Mouse (Mus musculus): Measurements from ENCODE around the gene Dhx58. TPM values are rescaled to one million over a fixed set of nuclear protein-coding genes. Genes with fewer than 3 reads are reported as not detected.
A peak's percentile ranks its signal among the peaks of the same experiment; 100 is the strongest.

Dhx58 gene
- polyA plus RNA-seq, 1 experiment from 2014 or later, result 3.0 TPM

GRCm38 (mm10) chr11:100720345-100720744, 16.3 kb upstream of the Dhx58 start:
- peak overlapping the region; percentile 67 for H3K27ac ChIP-seq
- H3K4me2 ChIP-seq, result no peak overlapping the region
- no peaks in the 10 kb centered on the region for H3K9me3 ChIP-seq
- ATAC-seq (ENCODE audit: low FRiP score), result no peak
- H3K36me3 ChIP-seq, result peaks cover 45% of the 10 kb centered on the region
- peak overlapping the region; percentile 19; the same call in 1 of the 2 replicates for H3K9ac ChIP-seq
- 79% methylated on average over 5 of the region's 5 CpGs for WGBS
- no peak overlapping the region for H3K4me3 ChIP-seq
- no peaks in the 10 kb centered on the region for H3K27me3 ChIP-seq
- peaks cover 28% of the 10 kb centered on the region for H3K4me1 ChIP-seq (replicated peaks)

GRCm38 (mm10) chr11:100719893-100720292, 15.8 kb upstream of the Dhx58 start:
- H3K9me3 ChIP-seq, result no peaks in the 10 kb centered on the region
- no peak overlapping the region for H3K4me3 ChIP-seq
- no peak overlapping the region for H3K9ac ChIP-seq
- H3K27me3 ChIP-seq, result no peaks in the 10 kb centered on the region
- no peak overlapping the region for H3K4me2 ChIP-seq
- peaks cover 30% of the 10 kb centered on the region for H3K4me1 ChIP-seq (replicated peaks)
- H3K36me3 ChIP-seq, result peaks cover 50% of the 10 kb centered on the region
- ATAC-seq (ENCODE audit: low FRiP score), result no peak
- peak overlapping the region; percentile 67; the same call in 1 of the 2 replicates for H3K27ac ChIP-seq
- WGBS, result 89% methylated on average over 11 of the region's 11 CpGs

GRCm38 (mm10) chr11:100719312-100719711, 15.2 kb upstream of the Dhx58 start:
- Histone ChIP-seq H3K9ac (no peak overlapping the region), H3K9me3 (no peaks in the 10 kb centered on the region), H3K27me3 (no peaks in the 10 kb centered on the region), H3K4me2 (no peak overlapping the region), H3K4me1 (replicated peaks) (peaks cover 33% of the 10 kb centered on the region), H3K36me3 (peaks cover 51% of the 10 kb centered on the region), H3K4me3 (no peak overlapping the region), H3K27ac (peak overlapping the region; percentile 67; the same call in 1 of the 2 replicates)
- ATAC-seq (ENCODE audit: low FRiP score), result no peak
- 83% methylated on average over 3 of the region's 3 CpGs for WGBS

GRCm38 (mm10) chr11:100718866-100719265, 14.8 kb upstream of the Dhx58 start:
- Histone ChIP-seq H3K9me3 (no peaks in the 10 kb centered on the region), H3K4me3 (no peak overlapping the region), H3K36me3 (peaks cover 51% of the 10 kb centered on the region), H3K27me3 (no peaks in the 10 kb centered on the region), H3K9ac (no peak overlapping the region), H3K4me1 (replicated peaks) (peaks cover 38% of the 10 kb centered on the region), H3K4me2 (no peak overlapping the region), H3K27ac (no peak overlapping the region)
- no peak for ATAC-seq (ENCODE audit: low FRiP score)
- 84% methylated on average over 4 of the region's 4 CpGs for WGBS

GRCm38 (mm10) chr11:100718462-100718861, 14.4 kb upstream of the Dhx58 start:
- peaks cover 51% of the 10 kb centered on the region for H3K36me3 ChIP-seq
- 95% methylated on average over 7 of the region's 7 CpGs for WGBS
- H3K9me3 ChIP-seq, result no peaks in the 10 kb centered on the region
- H3K27me3 ChIP-seq, result no peaks in the 10 kb centered on the region
- no peak for ATAC-seq (ENCODE audit: low FRiP score)
- no peak overlapping the region for H3K4me2 ChIP-seq
- no peak overlapping the region for H3K4me3 ChIP-seq
- H3K9ac ChIP-seq, result no peak overlapping the region
- H3K4me1 ChIP-seq (replicated peaks), result peaks cover 42% of the 10 kb centered on the region
- H3K27ac ChIP-seq, result no peak overlapping the region

GRCm38 (mm10) chr11:100716649-100717048, 12.6 kb upstream of the Dhx58 start:
- Histone ChIP-seq H3K27ac (no peak overlapping the region), H3K9me3 (no peaks in the 10 kb centered on the region), H3K36me3 (peaks cover 51% of the 10 kb centered on the region), H3K27me3 (no peaks in the 10 kb centered on the region), H3K4me2 (no peak overlapping the region), H3K9ac (peak overlapping the region; percentile 49), H3K4me3 (no peak overlapping the region), H3K4me1 (replicated peaks) (peaks cover 39% of the 10 kb centered on the region)
- ATAC-seq (ENCODE audit: low FRiP score), result no peak
- WGBS, result 82% methylated on average over 3 of the region's 3 CpGs

GRCm38 (mm10) chr11:100714948-100715347, 10.9 kb upstream of the Dhx58 start:
- Histone ChIP-seq H3K4me2 (no peak overlapping the region), H3K36me3 (peaks cover 58% of the 10 kb centered on the region), H3K4me3 (no peak overlapping the region), H3K9me3 (no peaks in the 10 kb centered on the region), H3K9ac (no peak overlapping the region), H3K4me1 (replicated peaks) (peaks cover 36% of the 10 kb centered on the region), H3K27ac (no peak overlapping the region), H3K27me3 (no peaks in the 10 kb centered on the region)
- no peak for ATAC-seq (ENCODE audit: low FRiP score)
- 72% methylated on average over 6 of the region's 6 CpGs for WGBS

- Histone ChIP-seq H3K27me3 (no peaks in the 10 kb centered on the region), H3K4me3 (no peak overlapping the region), H3K27ac (no peak overlapping the region), H3K9me3 (no peaks in the 10 kb centered on the region), H3K4me1 (replicated peaks) (peaks cover 32% of the 10 kb centered on the region), H3K9ac (peak overlapping the region; percentile 67; the same call in 1 of the 2 replicates), H3K36me3 (peaks cover 58% of the 10 kb centered on the region), H3K4me2 (no peak overlapping the region; the same call in 1 of the 2 replicates)
- 50% methylated on average over 6 of the region's 6 CpGs for WGBS
- 0 out of 2 replicates have a peak, but pooled peaks have one; percentile 10 for ATAC-seq (ENCODE audit: low FRiP score)
These were observed 10.5 kb upstream of the Dhx58 start for GRCm38 (mm10) chr11:100714534-100714915.

- H3K36me3 ChIP-seq, result peaks cover 58% of the 10 kb centered on the region
- no peak for ATAC-seq (ENCODE audit: low FRiP score)
- H3K4me1 ChIP-seq (replicated peaks), result peaks cover 32% of the 10 kb centered on the region
- H3K9ac ChIP-seq, result peak within 1 kb of the TSS; percentile 67
- H3K4me2 ChIP-seq, result peak within 1 kb of the TSS; percentile 38
- WGBS, result 5% methylated on average over 38 of the region's 38 CpGs
- peak within 1 kb of the TSS; percentile 17; the same call in 1 of the 2 replicates for H3K4me3 ChIP-seq
- 0 out of 2 replicates have a peak within 1 kb of the TSS, but pooled peaks have one; percentile 19 for H3K27ac ChIP-seq
- no peaks in the 10 kb centered on the region for H3K9me3 ChIP-seq
- no peaks in the 10 kb centered on the region for H3K27me3 ChIP-seq
These were observed 9.9 kb upstream of the Dhx58 start, which contains the start of gene Hspb9 for GRCm38 (mm10) chr11:100713735-100714533. Gene Hspb9, plus strand, starts transcription at chr11:100713850.

GRCm38 (mm10) chr11:100713174-100713573, 9.1 kb upstream of the Dhx58 start:
- Histone ChIP-seq H3K9ac (peak overlapping the region; percentile 67; the same call in 1 of the 2 replicates), H3K9me3 (no peaks in the 10 kb centered on the region), H3K4me1 (replicated peaks) (peaks cover 32% of the 10 kb centered on the region), H3K27me3 (no peaks in the 10 kb centered on the region), H3K27ac (no peak overlapping the region), H3K36me3 (peaks cover 58% of the 10 kb centered on the region), H3K4me2 (no peak overlapping the region; the same call in 1 of the 2 replicates), H3K4me3 (peak overlapping the region; percentile 17; the same call in 1 of the 2 replicates)
- no peak for ATAC-seq (ENCODE audit: low FRiP score)
- WGBS, result 55% methylated on average over 4 of the region's 4 CpGs

- H3K27ac ChIP-seq, result peak within 1 kb of the TSS; percentile 86
- peak; percentile 89 for ATAC-seq (ENCODE audit: low FRiP score)
- H3K9ac ChIP-seq, result peak within 1 kb of the TSS; percentile 95
- H3K36me3 ChIP-seq, result peaks cover 59% of the 10 kb centered on the region
- WGBS, result 2% methylated on average over 42 of the region's 48 CpGs
- H3K4me3 ChIP-seq, result peak within 1 kb of the TSS; percentile 98
- no peaks in the 10 kb centered on the region for H3K27me3 ChIP-seq
- H3K9me3 ChIP-seq, result no peaks in the 10 kb centered on the region
- H3K4me2 ChIP-seq, result peak within 1 kb of the TSS; percentile 67
- H3K4me1 ChIP-seq (replicated peaks), result peaks cover 32% of the 10 kb centered on the region
These were observed 7.9 kb upstream of the Dhx58 start, which contains the start of gene Kat2a for GRCm38 (mm10) chr11:100711783-100712615. Gene Kat2a, minus strand, starts transcription at chr11:100712465.

- Histone ChIP-seq H3K36me3 (peaks cover 59% of the 10 kb centered on the region), H3K4me1 (replicated peaks) (peaks cover 32% of the 10 kb centered on the region), H3K9me3 (no peaks in the 10 kb centered on the region), H3K9ac (peak overlapping the region; percentile 95; the same call in 1 of the 2 replicates), H3K27me3 (no peaks in the 10 kb centered on the region), H3K4me2 (peak overlapping the region; percentile 67; the same call in 1 of the 2 replicates), H3K27ac (no peak overlapping the region), H3K4me3 (peak overlapping the region; percentile 98; the same call in 1 of the 2 replicates)
- ATAC-seq (ENCODE audit: low FRiP score), result no peak
- WGBS, result 89% methylated on average over 4 of the region's 4 CpGs
These were observed 6.9 kb upstream of the Dhx58 start for GRCm38 (mm10) chr11:100710977-100711376.

All from hindbrain, embryonic 13.5 days (tissue).